Mouse (Mus musculus) adrenal gland, postnatal 4 days (tissue): Measurements from ENCODE around the gene Ccdc154. TPM values are rescaled to one million over a fixed set of nuclear protein-coding genes. Genes with fewer than 3 reads are reported as not detected.
"Not testable (repeated sequence)": the region's sequence is repeated elsewhere in the genome, so short reads cannot be mapped to it uniquely, and the experiment has no call there.

Experiments
- DNase-seq, 2 experiments: peaks; one replicate each; pipeline ENCODE4 v3.0.0; 2021 to 2022; ENCODE audit warnings: low spot score in 2 of 2, mixed read lengths in 2 of 2
- long read RNA-seq, 2 experiments: library from polyadenylated mRNA; stranded (forward); transcript quantifications; one replicate each; pipeline ENCODE4 v2.0.0; 2021
- total RNA-seq, 2 experiments: library from RNA; stranded (reverse); gene quantifications; 2 replicates each; pipeline ENCODE4 v1.2.3; 2021

The Ccdc154 gene
- under 1 TPM; 0.20 to 0.25 TPM for total RNA-seq
- long read RNA-seq, experiment 1, partial matches to known transcripts = 0 of 1 reads
- long read RNA-seq, experiment 1, other reads (novel, unspliced or antisense) = 1 of 1 reads
- long read RNA-seq, experiment 2 = 0 reads

GRCm38 (mm10) chr17:25162161-25162560 is at the start of gene Ccdc154:
Gene Ccdc154, plus strand, starts transcription at chr17:25162461.
- no peak for DNase-seq

- no peak for DNase-seq
These were observed 47.2 kb upstream of the Ccdc154 start for GRCm38 (mm10) chr17:25114908-25115645.

- peak; percentile 83 to 86 for DNase-seq
These were observed 46.4 kb upstream of the Ccdc154 start, which contains the start of gene Telo2 for GRCm38 (mm10) chr17:25115664-25116432. Gene Telo2, minus strand, starts transcription at chr17:25115967.

- peak in 1 of 2 experiments; percentile 25 for DNase-seq
These were observed 45.0 kb upstream of the Ccdc154 start for GRCm38 (mm10) chr17:25117263-25117662.

GRCm38 (mm10) chr17:25120406-25120805 is 41.9 kb upstream of the Ccdc154 start, which contains the start of gene Ptx4:
Gene Ptx4, plus strand, starts transcription at chr17:25120760.
- DNase-seq = no peak

GRCm38 (mm10) chr17:25123979-25124378 is 38.3 kb upstream of the Ccdc154 start:
- DNase-seq = no peak

GRCm38 (mm10) chr17:25125442-25126060 is 36.7 kb upstream of the Ccdc154 start:
- not testable (repeated sequence) for DNase-seq

- DNase-seq = no peak
These were observed 35.2 kb upstream of the Ccdc154 start for GRCm38 (mm10) chr17:25127079-25127478.

GRCm38 (mm10) chr17:25127681-25128080 is 34.6 kb upstream of the Ccdc154 start:
- no peak for DNase-seq

- DNase-seq = no peak
These were observed 32.2 kb upstream of the Ccdc154 start for GRCm38 (mm10) chr17:25130060-25130459.

- DNase-seq = peak; percentile 79 to 85
These were observed 29.0 kb upstream of the Ccdc154 start, which contains the start of gene Clcn7 for GRCm38 (mm10) chr17:25133275-25133698. Gene Clcn7, plus strand, starts transcription at chr17:25133391.

GRCm38 (mm10) chr17:25135622-25136021 is 26.6 kb upstream of the Ccdc154 start:
- no peak for DNase-seq

GRCm38 (mm10) chr17:25138803-25139202 is 23.5 kb upstream of the Ccdc154 start:
- DNase-seq = no peak

GRCm38 (mm10) chr17:25139960-25140359 is 22.3 kb upstream of the Ccdc154 start:
- no peak for DNase-seq

GRCm38 (mm10) chr17:25163387-25163786 is 1.1 kb downstream of the Ccdc154 start:
- DNase-seq = no peak

GRCm38 (mm10) chr17:25164770-25165169 is 2.5 kb downstream of the Ccdc154 start:
- no peak for DNase-seq

GRCm38 (mm10) chr17:25165970-25166671 is 3.9 kb downstream of the Ccdc154 start:
- DNase-seq = no peak

- DNase-seq = no peak
These were observed 7.4 kb downstream of the Ccdc154 start for GRCm38 (mm10) chr17:25169706-25170105.

- no peak for DNase-seq
These were observed 10.3 kb downstream of the Ccdc154 start for GRCm38 (mm10) chr17:25172558-25172957.

GRCm38 (mm10) chr17:25175411-25175810 is 13.2 kb downstream of the Ccdc154 start, which contains the start of gene Gm38655:
Gene Gm38655, minus strand, starts transcription at chr17:25175471.
- no peak for DNase-seq

GRCm38 (mm10) chr17:25183232-25183631 is 21.0 kb downstream of the Ccdc154 start:
- DNase-seq = no peak
